Mouse (Mus musculus): Measurements from ENCODE around the gene Arf1. TPM values are rescaled to one million over a fixed set of nuclear protein-coding genes. Genes with fewer than 3 reads are reported as not detected.

Arf1 gene
- total and polyA plus RNA-seq, 2 experiments = 194 to 336 TPM

DNA sequence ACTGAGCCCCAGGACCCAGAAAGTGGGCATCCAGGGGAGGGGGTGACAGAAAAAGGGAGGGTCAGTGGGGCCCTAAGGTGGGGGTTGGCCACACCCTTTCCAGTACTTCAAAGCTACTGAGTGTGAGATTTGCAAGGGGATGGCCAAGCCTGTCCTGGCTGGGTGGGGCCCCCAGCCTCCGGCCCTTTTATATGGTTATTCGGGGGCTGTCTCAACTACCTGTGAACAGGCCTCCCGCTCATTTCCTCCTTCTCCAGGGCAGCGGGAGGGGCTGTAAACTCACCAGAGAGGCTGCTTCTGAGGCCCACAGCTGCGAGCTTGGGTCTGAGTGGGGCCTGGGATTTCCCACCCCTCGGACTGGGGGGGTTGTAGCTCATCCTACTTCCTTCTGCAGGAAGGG is 15.8 kb upstream of the Arf1 start:
- no peaks in the 10 kb centered on the region for H3K4me1 ChIP-seq (ENCODE audit: control insufficient read depth, insufficient read depth, low read length)
- DNase-seq (ENCODE audit: extremely low read depth, low read depth, low spot score) = no peak
- H3K79me2 ChIP-seq (ENCODE audit: control insufficient read depth, insufficient read depth, low read length) = no peaks in the 10 kb centered on the region
- no peak overlapping the region for H3K9ac ChIP-seq (ENCODE audit: low read depth, low read length)
- no peaks in the 10 kb centered on the region for H3K36me3 ChIP-seq (ENCODE audit: control insufficient read depth, insufficient read depth, low read length)
- H3K27ac ChIP-seq (replicated peaks; ENCODE audit: insufficient read depth, low read depth, low read length) = no peak overlapping the region
- WGBS = 60% methylated on average over 6 of the region's 6 CpGs
- TF ChIP-seq CTCF (IDR thresholded peaks at IDR 0.05; ENCODE audit: low read depth, low read length) (no peak), POLR2A (IDR thresholded peaks at IDR 0.05; ENCODE audit: extremely low read depth, insufficient read depth, low read length) (no peak)
- no peaks in the 10 kb centered on the region for H3K27me3 ChIP-seq (ENCODE audit: control insufficient read depth, insufficient read depth, low read length)
- H3K4me3 ChIP-seq (ENCODE audit: insufficient read depth, low read depth, low read length) = no peak overlapping the region

DNA sequence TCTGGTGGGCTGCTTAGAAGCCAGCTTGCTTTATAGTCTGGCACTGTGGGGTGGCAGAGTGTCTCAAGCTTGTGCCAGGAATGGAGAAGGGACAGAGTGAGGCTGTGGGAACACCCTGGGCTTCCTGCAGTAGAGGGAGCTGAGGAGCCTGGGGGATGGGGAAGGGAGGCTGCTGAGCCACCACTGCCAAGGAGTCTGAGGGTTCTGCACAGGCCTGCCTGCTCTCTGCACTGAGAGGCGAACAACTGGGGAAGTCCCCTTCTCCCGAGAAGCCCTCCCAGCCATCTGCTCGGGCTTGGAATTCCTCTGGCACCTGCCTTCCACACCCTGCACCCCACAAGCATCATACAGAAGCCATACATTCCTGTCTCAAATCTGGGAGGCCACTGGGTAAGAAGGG is 13.8 kb upstream of the Arf1 start:
- H3K4me3 ChIP-seq (ENCODE audit: insufficient read depth, low read depth, low read length) = no peak overlapping the region
- no peak for DNase-seq (ENCODE audit: extremely low read depth, low read depth, low spot score)
- H3K4me1 ChIP-seq (ENCODE audit: control insufficient read depth, insufficient read depth, low read length) = no peaks in the 10 kb centered on the region
- no peaks in the 10 kb centered on the region for H3K27me3 ChIP-seq (ENCODE audit: control insufficient read depth, insufficient read depth, low read length)
- 51% methylated on average over 3 of the region's 3 CpGs for WGBS
- no peaks in the 10 kb centered on the region for H3K36me3 ChIP-seq (ENCODE audit: control insufficient read depth, insufficient read depth, low read length)
- H3K27ac ChIP-seq (replicated peaks; ENCODE audit: insufficient read depth, low read depth, low read length) = no peak overlapping the region
- no peaks in the 10 kb centered on the region for H3K79me2 ChIP-seq (ENCODE audit: control insufficient read depth, insufficient read depth, low read length)
- TF ChIP-seq POLR2A (IDR thresholded peaks at IDR 0.05; ENCODE audit: extremely low read depth, insufficient read depth, low read length) (no peak), CTCF (IDR thresholded peaks at IDR 0.05; ENCODE audit: low read depth, low read length) (no peak)
- no peak overlapping the region for H3K9ac ChIP-seq (ENCODE audit: low read depth, low read length)

DNA sequence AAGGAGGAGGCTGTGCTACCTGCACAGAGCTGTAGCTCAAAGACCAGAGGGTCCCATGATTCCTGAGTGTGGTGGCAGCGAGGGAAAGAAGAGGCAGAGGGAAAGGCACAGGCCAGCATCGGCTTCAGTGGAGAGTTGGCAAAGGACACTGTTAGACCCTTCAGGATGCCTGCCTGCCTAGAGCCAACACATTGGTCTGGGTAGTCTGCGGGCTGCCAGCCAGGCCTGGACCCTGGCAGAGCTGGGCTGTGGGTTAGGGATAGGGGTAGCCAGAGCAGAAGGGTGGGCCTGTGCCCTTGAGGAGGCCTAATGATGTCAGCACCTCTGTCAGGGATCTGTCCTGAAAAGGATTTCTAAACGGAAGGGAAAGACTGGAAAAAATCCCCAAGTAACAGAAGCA is 11.7 kb upstream of the Arf1 start:
- no peak overlapping the region for H3K4me3 ChIP-seq (ENCODE audit: insufficient read depth, low read depth, low read length)
- no peak for DNase-seq (ENCODE audit: extremely low read depth, low read depth, low spot score)
- H3K27me3 ChIP-seq (ENCODE audit: control insufficient read depth, insufficient read depth, low read length) = no peaks in the 10 kb centered on the region
- TF ChIP-seq CTCF (IDR thresholded peaks at IDR 0.05; ENCODE audit: low read depth, low read length) (no peak), POLR2A (IDR thresholded peaks at IDR 0.05; ENCODE audit: extremely low read depth, insufficient read depth, low read length) (no peak)
- WGBS = 81% methylated on average over 4 of the region's 4 CpGs
- H3K4me1 ChIP-seq (ENCODE audit: control insufficient read depth, insufficient read depth, low read length) = no peaks in the 10 kb centered on the region
- no peak overlapping the region for H3K27ac ChIP-seq (replicated peaks; ENCODE audit: insufficient read depth, low read depth, low read length)
- H3K79me2 ChIP-seq (ENCODE audit: control insufficient read depth, insufficient read depth, low read length) = no peaks in the 10 kb centered on the region
- no peaks in the 10 kb centered on the region for H3K36me3 ChIP-seq (ENCODE audit: control insufficient read depth, insufficient read depth, low read length)
- H3K9ac ChIP-seq (ENCODE audit: low read depth, low read length) = no peak overlapping the region

DNA sequence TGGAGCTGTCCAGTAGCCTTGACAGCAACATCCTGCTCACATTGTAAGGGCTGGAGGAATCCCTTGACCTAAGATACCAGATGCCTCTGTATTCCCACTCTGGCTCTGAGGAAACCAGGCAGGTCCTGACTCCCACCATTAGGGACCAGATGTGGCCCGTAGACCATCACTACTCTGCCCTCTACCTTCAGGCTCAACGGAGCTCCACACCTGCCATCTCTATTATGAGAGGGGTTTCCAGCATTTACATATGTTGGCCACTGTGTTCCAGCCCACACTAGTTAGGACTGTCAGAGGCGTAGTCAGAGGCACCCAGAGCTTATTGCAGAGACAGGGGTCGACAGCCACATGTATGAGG is 11.3 kb upstream of the Arf1 start:
- no peaks in the 10 kb centered on the region for H3K36me3 ChIP-seq (ENCODE audit: control insufficient read depth, insufficient read depth, low read length)
- no peak overlapping the region for H3K27ac ChIP-seq (replicated peaks; ENCODE audit: insufficient read depth, low read depth, low read length)
- 57% methylated on average over 4 of the region's 4 CpGs for WGBS
- H3K4me1 ChIP-seq (ENCODE audit: control insufficient read depth, insufficient read depth, low read length) = no peaks in the 10 kb centered on the region
- no peaks in the 10 kb centered on the region for H3K27me3 ChIP-seq (ENCODE audit: control insufficient read depth, insufficient read depth, low read length)
- H3K9ac ChIP-seq (ENCODE audit: low read depth, low read length) = no peak overlapping the region
- no peaks in the 10 kb centered on the region for H3K79me2 ChIP-seq (ENCODE audit: control insufficient read depth, insufficient read depth, low read length)
- DNase-seq (ENCODE audit: extremely low read depth, low read depth, low spot score) = no peak
- TF ChIP-seq CTCF (IDR thresholded peaks at IDR 0.05; ENCODE audit: low read depth, low read length) (no peak), POLR2A (IDR thresholded peaks at IDR 0.05; ENCODE audit: extremely low read depth, insufficient read depth, low read length) (no peak)
- no peak overlapping the region for H3K4me3 ChIP-seq (ENCODE audit: insufficient read depth, low read depth, low read length)

DNA sequence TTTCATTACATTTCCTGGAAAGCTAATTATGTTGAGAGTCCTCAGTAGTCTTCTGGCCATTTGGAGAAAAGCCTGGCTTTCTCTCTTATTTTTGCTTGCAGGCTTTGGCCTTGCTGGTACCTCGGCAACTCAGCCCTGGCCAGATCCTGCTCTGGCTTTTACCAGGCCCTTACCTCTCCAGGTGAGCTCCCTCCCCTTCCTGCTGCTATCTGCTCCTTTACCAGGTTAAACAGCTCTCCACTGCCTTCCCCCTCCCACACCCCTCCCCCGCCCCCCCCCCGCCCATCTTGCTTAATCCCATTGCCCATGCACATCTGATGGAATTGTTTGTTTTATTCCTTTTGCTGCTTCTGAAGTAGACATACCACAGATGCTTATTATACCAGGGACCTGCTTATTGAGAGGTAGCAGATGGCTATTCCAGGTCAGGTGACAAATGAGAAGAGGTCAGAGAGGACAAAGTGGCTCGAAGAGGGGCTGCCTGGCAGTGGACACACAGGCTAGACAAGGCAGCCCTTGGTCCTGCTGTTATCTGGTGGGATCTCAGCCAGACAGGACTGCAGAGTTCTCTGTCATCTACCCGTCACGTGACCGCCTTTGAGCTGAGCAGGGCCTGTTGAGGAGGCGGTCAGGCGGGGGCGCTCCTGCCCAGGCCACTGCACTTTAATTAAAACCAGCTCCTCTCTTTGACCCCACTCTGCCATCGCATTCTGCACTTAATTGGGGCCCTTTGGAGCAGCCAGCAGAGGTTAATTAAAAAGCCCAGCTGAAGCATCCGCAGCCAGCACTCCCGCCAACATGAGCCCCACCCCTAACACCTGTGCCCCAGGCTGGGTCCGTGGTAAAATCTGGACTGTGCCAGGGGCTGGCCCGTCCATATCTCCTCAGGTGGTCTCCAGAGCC is 10.7 kb upstream of the Arf1 start:
- H3K4me3 ChIP-seq (ENCODE audit: insufficient read depth, low read depth, low read length) = no peak overlapping the region
- peak; percentile 70 for DNase-seq (ENCODE audit: extremely low read depth, low read depth, low spot score)
- TF ChIP-seq POLR2A (IDR thresholded peaks at IDR 0.05; ENCODE audit: extremely low read depth, insufficient read depth, low read length) = no peak
- TF ChIP-seq CTCF (IDR thresholded peaks at IDR 0.05; ENCODE audit: low read depth, low read length) = peak; percentile 68
- no peaks in the 10 kb centered on the region for H3K79me2 ChIP-seq (ENCODE audit: control insufficient read depth, insufficient read depth, low read length)
- no peak overlapping the region for H3K27ac ChIP-seq (replicated peaks; ENCODE audit: insufficient read depth, low read depth, low read length)
- no peak overlapping the region for H3K9ac ChIP-seq (ENCODE audit: low read depth, low read length)
- H3K36me3 ChIP-seq (ENCODE audit: control insufficient read depth, insufficient read depth, low read length) = no peaks in the 10 kb centered on the region
- WGBS = 12% methylated on average over 15 of the region's 15 CpGs
- no peaks in the 10 kb centered on the region for H3K4me1 ChIP-seq (ENCODE audit: control insufficient read depth, insufficient read depth, low read length)
- no peaks in the 10 kb centered on the region for H3K27me3 ChIP-seq (ENCODE audit: control insufficient read depth, insufficient read depth, low read length)

DNA sequence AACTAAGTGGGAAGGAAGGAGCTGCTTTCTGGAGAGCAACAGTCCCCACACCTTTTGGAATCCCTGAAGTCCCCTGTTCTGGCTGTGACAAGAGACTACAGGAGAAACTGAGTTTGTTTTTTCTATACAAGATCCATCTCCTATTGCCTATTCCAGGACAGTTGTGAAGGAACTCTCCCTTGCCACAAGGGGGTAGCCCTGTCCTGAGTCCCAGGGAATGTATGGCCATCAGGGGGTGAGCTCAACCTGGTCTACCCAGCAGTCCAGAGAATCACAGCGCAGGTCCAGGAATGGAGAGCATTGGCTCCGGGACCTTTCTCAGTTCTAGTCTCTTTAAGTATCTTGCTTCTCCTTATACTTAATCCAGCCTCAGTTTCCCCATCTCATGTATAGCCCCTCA is 4.7 kb upstream of the Arf1 start:
- 82% methylated on average over 2 of the region's 2 CpGs for whole genome bisulfite sequencing
- Histone ChIP-seq H3K4me3 (ENCODE audit: insufficient read depth, low read depth, low read length) (no peak overlapping the region), H3K79me2 (ENCODE audit: control insufficient read depth, insufficient read depth, low read length) (peaks cover 2% of the 10 kb centered on the region), H3K27me3 (ENCODE audit: control insufficient read depth, insufficient read depth, low read length) (no peaks in the 10 kb centered on the region), H3K4me1 (ENCODE audit: control insufficient read depth, insufficient read depth, low read length) (peaks cover 7% of the 10 kb centered on the region), H3K9ac (ENCODE audit: low read depth, low read length) (no peak overlapping the region), H3K36me3 (ENCODE audit: control insufficient read depth, insufficient read depth, low read length) (no peaks in the 10 kb centered on the region), H3K27ac (replicated peaks; ENCODE audit: insufficient read depth, low read depth, low read length) (no peak overlapping the region)
- DNase-seq (ENCODE audit: extremely low read depth, low read depth, low spot score) = no peak
- TF ChIP-seq CTCF (IDR thresholded peaks at IDR 0.05; ENCODE audit: low read depth, low read length) = no peak
- no peak for TF ChIP-seq POLR2A (IDR thresholded peaks at IDR 0.05; ENCODE audit: extremely low read depth, insufficient read depth, low read length)
